Mouse (Mus musculus): ENCODE data around the gene Cnnm3. TPM values are rescaled to one million over a fixed set of nuclear protein-coding genes. Genes with fewer than 3 reads are reported as not detected.
A peak's percentile ranks its signal among the peaks of the same experiment; 100 is the strongest.

The Cnnm3 gene
- polyA plus RNA-seq, 1 experiment from 2014 or later: 3.3 TPM

GRCm38 (mm10) chr1:36572140-36572700 lies 60.6 kb downstream of the Cnnm3 start:
- no peak for DNase-seq (ENCODE audit: low spot score)
- Histone ChIP-seq H3K4me3 (ENCODE audit: low read depth, low read length) (no peak overlapping the region), H3K9ac (replicated peaks; ENCODE audit: low read depth) (no peak overlapping the region), H3K36me3 (ENCODE audit: insufficient read depth, low read length) (no peaks in the 10 kb centered on the region), H3K9me3 (ENCODE audit: low read length) (no peaks in the 10 kb centered on the region), H3K27ac (ENCODE audit: low read length) (peak overlapping the region; percentile 69), H3K27me3 (replicated peaks; ENCODE audit: insufficient read depth, low read length) (no peaks in the 10 kb centered on the region), H3K4me2 (replicated peaks; ENCODE audit: low read depth, low read length) (no peak overlapping the region), H3K4me1 (ENCODE audit: insufficient read depth, low read depth, low read length) (peaks cover 25% of the 10 kb centered on the region; the same call in 1 of the 2 replicates)
- 27% methylated on average over 2 of the region's 2 CpGs for WGBS
- no peak for TF ChIP-seq CTCF (IDR thresholded peaks at IDR 0.05)
- no peak for TF ChIP-seq EP300 (IDR thresholded peaks at IDR 0.05)
- ATAC-seq: peak; percentile 38

GRCm38 (mm10) chr1:36572709-36573108 lies 61.0 kb downstream of the Cnnm3 start:
- no peaks in the 10 kb centered on the region for H3K36me3 ChIP-seq (ENCODE audit: insufficient read depth, low read length)
- DNase-seq (ENCODE audit: low spot score) (no peak), ATAC-seq (no peak; the same call in 1 of the 2 replicates)
- H3K9ac ChIP-seq (replicated peaks; ENCODE audit: low read depth): no peak overlapping the region
- H3K9me3 ChIP-seq (ENCODE audit: low read length): no peaks in the 10 kb centered on the region
- 0 out of 2 replicates have a peak, but pooled peaks have one; percentile 30 for TF ChIP-seq EP300 (IDR thresholded peaks at IDR 0.05)
- no peak for TF ChIP-seq CTCF (IDR thresholded peaks at IDR 0.05)
- peak overlapping the region; percentile 69 for H3K27ac ChIP-seq (ENCODE audit: low read length)
- no peaks in the 10 kb centered on the region for H3K27me3 ChIP-seq (replicated peaks; ENCODE audit: insufficient read depth, low read length)
- H3K4me1 ChIP-seq (ENCODE audit: insufficient read depth, low read depth, low read length): peaks cover 25% of the 10 kb centered on the region; the same call in 1 of the 2 replicates
- no peak overlapping the region for H3K4me2 ChIP-seq (replicated peaks; ENCODE audit: low read depth, low read length)
- WGBS: 57% methylated on average over 1 of the region's 1 CpGs
- no peak overlapping the region for H3K4me3 ChIP-seq (ENCODE audit: low read depth, low read length)

GRCm38 (mm10) chr1:36573524-36573923 lies 61.9 kb downstream of the Cnnm3 start:
- H3K27me3 ChIP-seq (replicated peaks; ENCODE audit: insufficient read depth, low read length): no peaks in the 10 kb centered on the region
- no peak overlapping the region for H3K9ac ChIP-seq (replicated peaks; ENCODE audit: low read depth)
- 60% methylated on average over 8 of the region's 8 CpGs for WGBS
- no peaks in the 10 kb centered on the region for H3K36me3 ChIP-seq (ENCODE audit: insufficient read depth, low read length)
- no peak overlapping the region for H3K27ac ChIP-seq (ENCODE audit: low read length)
- H3K4me1 ChIP-seq (ENCODE audit: insufficient read depth, low read depth, low read length): peaks cover 25% of the 10 kb centered on the region; the same call in 1 of the 2 replicates
- peak; percentile 65 for DNase-seq (ENCODE audit: low spot score)
- H3K4me3 ChIP-seq (ENCODE audit: low read depth, low read length): no peak overlapping the region
- H3K9me3 ChIP-seq (ENCODE audit: low read length): no peaks in the 10 kb centered on the region
- no peak overlapping the region for H3K4me2 ChIP-seq (replicated peaks; ENCODE audit: low read depth, low read length)
- peak; percentile 19; the same call in 1 of the 2 replicates for ATAC-seq
- TF ChIP-seq CTCF (IDR thresholded peaks at IDR 0.05) (no peak), EP300 (IDR thresholded peaks at IDR 0.05) (no peak)

GRCm38 (mm10) chr1:36574196-36574955 lies 62.7 kb downstream of the Cnnm3 start:
- Histone ChIP-seq H3K36me3 (ENCODE audit: insufficient read depth, low read length) (no peaks in the 10 kb centered on the region), H3K9ac (replicated peaks; ENCODE audit: low read depth) (no peak overlapping the region), H3K4me2 (replicated peaks; ENCODE audit: low read depth, low read length) (no peak overlapping the region), H3K27ac (ENCODE audit: low read length) (no peak overlapping the region), H3K9me3 (ENCODE audit: low read length) (no peaks in the 10 kb centered on the region), H3K27me3 (replicated peaks; ENCODE audit: insufficient read depth, low read length) (no peaks in the 10 kb centered on the region), H3K4me1 (ENCODE audit: insufficient read depth, low read depth, low read length) (peaks cover 20% of the 10 kb centered on the region; the same call in 1 of the 2 replicates), H3K4me3 (ENCODE audit: low read depth, low read length) (no peak overlapping the region)
- ATAC-seq (no peak), DNase-seq (ENCODE audit: low spot score) (no peak)
- 65% methylated on average over 5 of the region's 5 CpGs for WGBS
- TF ChIP-seq CTCF (IDR thresholded peaks at IDR 0.05) (no peak), EP300 (IDR thresholded peaks at IDR 0.05) (no peak)

- Histone ChIP-seq H3K27ac (ENCODE audit: low read length) (no peak overlapping the region), H3K27me3 (replicated peaks; ENCODE audit: insufficient read depth, low read length) (no peaks in the 10 kb centered on the region), H3K36me3 (ENCODE audit: insufficient read depth, low read length) (no peaks in the 10 kb centered on the region), H3K4me1 (ENCODE audit: insufficient read depth, low read depth, low read length) (peaks cover 24% of the 10 kb centered on the region), H3K9ac (replicated peaks; ENCODE audit: low read depth) (no peak overlapping the region), H3K4me2 (replicated peaks; ENCODE audit: low read depth, low read length) (no peak overlapping the region), H3K9me3 (ENCODE audit: low read length) (no peaks in the 10 kb centered on the region), H3K4me3 (ENCODE audit: low read depth, low read length) (no peak overlapping the region)
- TF ChIP-seq EP300 (IDR thresholded peaks at IDR 0.05): no peak
- no peak for TF ChIP-seq CTCF (IDR thresholded peaks at IDR 0.05)
- ATAC-seq: no peak
- 53% methylated on average over 6 of the region's 6 CpGs for WGBS
- no peak for DNase-seq (ENCODE audit: low spot score)
Measured at GRCm38 (mm10) chr1:36575347-36575746, 63.7 kb downstream of the Cnnm3 start.

GRCm38 (mm10) chr1:36576991-36577675 lies 65.5 kb downstream of the Cnnm3 start:
- Histone ChIP-seq H3K4me1 (ENCODE audit: insufficient read depth, low read depth, low read length) (peaks cover 22% of the 10 kb centered on the region), H3K27me3 (replicated peaks; ENCODE audit: insufficient read depth, low read length) (no peaks in the 10 kb centered on the region), H3K4me2 (replicated peaks; ENCODE audit: low read depth, low read length) (no peak overlapping the region), H3K4me3 (ENCODE audit: low read depth, low read length) (no peak overlapping the region), H3K9me3 (ENCODE audit: low read length) (no peaks in the 10 kb centered on the region), H3K9ac (replicated peaks; ENCODE audit: low read depth) (no peak overlapping the region), H3K27ac (ENCODE audit: low read length) (no peak overlapping the region), H3K36me3 (ENCODE audit: insufficient read depth, low read length) (no peaks in the 10 kb centered on the region)
- WGBS: 64% methylated on average over 6 of the region's 6 CpGs
- ATAC-seq (no peak), DNase-seq (ENCODE audit: low spot score) (no peak)
- TF ChIP-seq EP300 (IDR thresholded peaks at IDR 0.05) (no peak), CTCF (IDR thresholded peaks at IDR 0.05) (no peak)

Small RNA genes within 50 kb of the gene (microRNA-seq; reads per million reads assigned to microRNA genes)
- not detected for gene Gm47280

Other genes starting within 250 kb of the Cnnm3 start
- gene Neurl3, start 237.2 kb upstream of the Cnnm3 start, polyA plus RNA-seq (2015; fragmentation: Nextera tagmentation; extraction: Ambion mirVana): 12.7 and 15.9 TPM in 2 replicates
- 14.9 and 15.3 TPM in 2 replicates for gene Arid5a, start 204.1 kb upstream of the Cnnm3 start, polyA plus RNA-seq (2015; fragmentation: Nextera tagmentation; extraction: Ambion mirVana)
- gene Kansl3, start 142.7 kb upstream of the Cnnm3 start, polyA plus RNA-seq (2015; fragmentation: Nextera tagmentation; extraction: Ambion mirVana): 21.3 and 23.5 TPM in 2 replicates
- 0.18 and 0.26 TPM in 2 replicates for gene Fer1l5, start 139.6 kb upstream of the Cnnm3 start, polyA plus RNA-seq (2015; fragmentation: Nextera tagmentation; extraction: Ambion mirVana)
- 15.9 and 25.1 TPM in 2 replicates for gene Lman2l, start 66.6 kb upstream of the Cnnm3 start, polyA plus RNA-seq (2015; fragmentation: Nextera tagmentation; extraction: Ambion mirVana)
- gene Cnnm4, start 40.2 kb upstream of the Cnnm3 start, polyA plus RNA-seq (2015; fragmentation: Nextera tagmentation; extraction: Ambion mirVana): 8.7 and 9.3 TPM in 2 replicates
- 6.2 and 10.5 TPM in 2 replicates for gene Ankrd23, start 25.0 kb downstream of the Cnnm3 start, polyA plus RNA-seq (2015; fragmentation: Nextera tagmentation; extraction: Ambion mirVana)
- gene Gm42417, start 27.6 kb downstream of the Cnnm3 start, polyA plus RNA-seq (2015; fragmentation: Nextera tagmentation; extraction: Ambion mirVana): 0.62 TPM in 1 of 2 replicates, not detected in the other
- gene Ankrd39, start 35.6 kb downstream of the Cnnm3 start, polyA plus RNA-seq (2015; fragmentation: Nextera tagmentation; extraction: Ambion mirVana): 19.4 and 23.1 TPM in 2 replicates
- gene Sema4c, start 46.5 kb downstream of the Cnnm3 start, polyA plus RNA-seq (2015; fragmentation: Nextera tagmentation; extraction: Ambion mirVana): 11.7 and 15.0 TPM in 2 replicates
- 4.7 and 5.1 TPM in 2 replicates for gene Fam178b, start 171.3 kb downstream of the Cnnm3 start, polyA plus RNA-seq (2015; fragmentation: Nextera tagmentation; extraction: Ambion mirVana)
- gene Cox5b, start 179.6 kb downstream of the Cnnm3 start, polyA plus RNA-seq (2015; fragmentation: Nextera tagmentation; extraction: Ambion mirVana): 408 and 474 TPM in 2 replicates
- gene 4933424G06Rik, start 198.3 kb downstream of the Cnnm3 start, polyA plus RNA-seq (2015; fragmentation: Nextera tagmentation; extraction: Ambion mirVana): 0.11 TPM in 1 of 2 replicates, not detected in the other
- 68.2 and 75.8 TPM in 2 replicates for gene Actr1b, start 202.6 kb downstream of the Cnnm3 start, polyA plus RNA-seq (2015; fragmentation: Nextera tagmentation; extraction: Ambion mirVana)
- 4.3 and 5.2 TPM in 2 replicates for gene Zap70, start 249.9 kb downstream of the Cnnm3 start, polyA plus RNA-seq (2015; fragmentation: Nextera tagmentation; extraction: Ambion mirVana)